Mouse (Mus musculus): Measurements from ENCODE around the gene Ccr9.

Gene Ccr9

DNA sequence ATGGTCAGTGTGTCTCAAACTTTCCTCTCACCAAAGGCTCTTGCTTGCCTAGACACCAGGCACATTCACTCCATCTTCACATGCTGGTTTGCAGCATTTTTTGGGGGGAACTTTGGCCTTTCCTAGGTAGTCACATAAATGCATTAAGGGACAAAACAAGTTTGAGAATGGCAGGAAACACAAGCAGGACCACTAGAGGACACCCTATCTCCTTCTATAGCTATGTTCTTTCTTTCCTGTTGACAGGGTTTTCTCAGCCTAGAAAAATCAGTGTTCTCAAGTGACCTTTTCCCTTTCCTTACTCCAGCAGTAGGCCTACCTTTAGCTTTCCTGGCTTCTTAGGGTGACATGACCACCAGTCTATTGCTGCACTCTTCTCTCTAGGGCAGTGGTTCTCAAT lies 124.7 kb downstream of the Ccr9 start:
- DNase-seq (ENCODE audit: low read depth), result no peak

DNA sequence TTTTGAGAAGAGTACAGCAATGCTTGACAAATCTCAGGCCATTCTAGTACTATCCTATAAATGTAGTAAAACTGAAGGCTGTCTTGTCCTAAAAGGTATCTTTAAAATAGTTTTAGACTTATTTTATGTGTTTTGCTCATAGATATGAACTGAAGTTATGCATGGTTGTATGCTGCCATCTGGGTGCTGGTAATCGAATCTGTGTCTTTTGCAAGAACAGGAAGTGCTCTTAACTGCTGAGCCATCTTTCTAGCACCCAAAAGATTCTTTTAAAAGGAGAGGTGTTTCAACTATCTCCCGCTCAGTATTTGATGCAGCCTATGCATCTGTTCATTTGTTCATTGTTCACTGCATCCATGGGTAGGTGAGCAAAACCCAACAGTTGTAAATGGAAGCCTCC lies 127.0 kb downstream of the Ccr9 start:
- DNase-seq (ENCODE audit: low read depth), result no peak

DNA sequence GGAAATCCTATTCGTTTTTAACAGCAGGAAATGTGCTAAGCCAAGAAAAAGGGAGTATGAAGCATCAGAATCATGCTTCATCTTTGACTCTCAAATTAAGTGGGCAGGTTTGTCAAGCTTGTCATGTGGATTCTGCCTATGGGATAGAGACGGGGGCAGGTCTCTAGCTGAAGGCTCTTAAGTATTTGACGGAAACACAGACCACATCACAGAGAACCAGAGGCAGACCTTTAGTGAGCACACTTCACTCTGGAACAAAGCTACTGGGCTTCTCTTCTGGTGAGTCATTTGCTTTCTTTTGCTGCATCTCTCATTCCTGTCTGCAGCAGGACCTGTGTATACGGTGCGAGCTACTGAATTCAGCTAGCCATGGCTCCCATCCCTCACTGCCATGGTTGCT lies 128.0 kb downstream of the Ccr9 start, which contains the start of gene Cxcr6:
TSS of gene Cxcr6 (plus strand) at position 209 of the 400 bp plus-strand sequence.
- DNase-seq (ENCODE audit: low read depth), result no peak

DNA sequence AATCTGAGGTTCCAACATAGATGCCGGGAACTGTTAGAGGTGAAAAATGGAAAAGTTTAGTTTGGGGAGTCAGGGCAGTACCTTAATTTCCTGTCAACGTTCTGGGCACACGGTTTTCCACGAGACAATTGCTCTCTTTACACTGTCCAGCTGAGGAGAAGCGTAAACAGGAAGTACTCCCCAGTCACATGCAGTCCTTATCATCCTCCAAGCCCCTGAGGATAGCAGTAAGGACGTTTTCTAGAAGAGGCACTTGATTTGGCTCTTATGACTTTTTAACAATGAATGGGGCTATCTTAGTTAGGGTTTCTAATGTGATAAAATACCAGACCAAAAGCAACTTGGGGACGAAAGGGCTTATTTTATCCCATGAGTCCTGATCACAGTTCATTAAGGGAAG lies 130.3 kb downstream of the Ccr9 start:
- no peak for DNase-seq (ENCODE audit: low read depth)

DNA sequence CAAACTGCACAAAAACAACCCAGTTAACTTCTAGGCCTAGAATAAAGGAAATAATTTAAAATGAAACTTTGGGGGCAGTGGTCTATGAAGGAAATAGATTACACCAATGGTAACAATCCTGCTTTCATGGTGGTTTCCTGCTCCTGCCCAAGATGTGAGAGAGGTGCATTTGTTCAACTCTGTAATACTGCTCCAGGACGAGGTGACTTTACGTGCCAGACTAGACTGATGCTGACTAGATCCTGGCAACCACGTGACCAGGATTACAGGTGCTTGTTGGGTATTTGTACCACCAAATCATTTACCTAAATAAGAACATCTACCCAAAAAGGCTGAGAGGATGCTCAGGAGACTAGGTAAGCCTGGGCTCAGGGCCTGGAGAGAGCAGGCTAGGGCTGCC lies 133.6 kb downstream of the Ccr9 start:
- no peak for DNase-seq (ENCODE audit: low read depth)

DNA sequence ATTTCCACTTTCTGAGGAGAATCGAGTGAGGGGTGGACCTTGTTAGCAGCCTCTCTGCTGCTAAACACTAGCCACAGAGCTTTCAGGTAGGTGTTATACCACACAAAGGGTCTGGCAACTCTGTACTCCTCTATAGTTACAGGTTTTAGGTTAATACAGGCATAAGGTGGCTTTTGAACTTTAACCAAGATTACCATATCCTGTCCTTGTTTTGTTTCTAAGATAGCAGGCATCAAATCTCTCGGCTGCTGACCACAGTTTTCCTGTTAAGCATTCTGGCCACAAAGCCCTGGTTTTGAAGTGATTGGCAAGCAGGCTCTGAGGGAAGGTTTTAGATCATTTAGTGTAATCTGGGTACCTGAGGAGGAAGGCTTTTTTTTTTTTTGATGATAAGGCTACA lies 136.1 kb downstream of the Ccr9 start:
- no peak for DNase-seq (ENCODE audit: low read depth)

DNA sequence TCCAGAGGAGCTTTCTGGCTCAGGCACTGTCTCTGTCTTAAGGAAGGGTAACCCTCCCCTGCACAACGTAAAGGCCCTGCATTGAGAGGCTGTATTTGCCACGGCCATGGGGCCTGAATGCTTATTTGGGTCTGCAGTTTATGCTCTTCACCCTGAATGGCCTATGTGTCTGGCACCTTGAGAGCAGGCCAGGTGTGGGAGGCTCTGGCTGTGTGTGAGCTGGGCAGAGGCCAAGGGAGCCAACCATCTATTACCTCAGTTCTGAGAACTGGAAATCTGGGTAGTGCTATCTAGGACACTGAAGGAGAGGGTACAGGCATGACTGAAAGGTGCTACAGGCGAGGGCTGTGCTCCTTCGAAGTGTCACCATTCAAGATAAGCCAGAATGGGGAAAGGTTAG lies 136.6 kb downstream of the Ccr9 start:
- DNase-seq (ENCODE audit: low read depth), result no peak

DNA sequence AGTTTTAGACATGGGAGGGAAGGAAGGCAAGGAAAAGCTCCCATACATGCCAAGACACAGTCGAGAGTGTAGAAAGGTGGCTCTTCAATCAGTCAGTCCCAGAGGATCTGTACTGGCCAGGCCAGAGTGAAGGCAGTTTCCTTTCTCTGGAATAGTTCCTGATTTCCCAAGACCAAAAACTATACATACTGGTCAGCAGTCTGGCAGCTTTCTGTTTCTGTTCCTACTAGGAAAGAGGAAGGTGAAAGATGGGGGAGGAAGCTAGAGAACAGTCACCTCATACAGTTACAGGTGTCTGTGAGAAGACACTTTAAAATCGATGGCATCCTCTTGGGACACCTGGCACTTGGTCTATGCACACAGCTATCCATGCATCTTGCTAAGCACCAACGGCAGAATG lies 137.2 kb downstream of the Ccr9 start:
- no peak for DNase-seq (ENCODE audit: low read depth)

DNA sequence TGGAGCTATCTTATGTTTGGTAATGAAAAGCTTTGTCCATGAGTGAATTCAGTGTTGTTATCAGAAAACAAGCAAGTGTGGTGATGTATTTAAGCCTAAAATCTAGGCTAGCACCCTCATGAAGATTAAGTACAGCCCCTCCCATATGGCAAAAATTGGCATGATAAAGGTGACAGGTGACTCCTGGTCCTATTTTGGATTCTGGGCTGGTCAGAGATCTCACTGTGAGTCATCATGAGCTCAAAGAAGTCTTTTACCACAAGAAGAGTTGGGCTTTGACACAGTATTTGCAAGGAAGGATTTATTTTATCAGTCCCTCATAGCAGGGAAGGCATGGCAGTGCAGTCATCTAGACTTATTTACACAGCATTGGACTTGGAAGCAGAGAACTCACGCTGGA lies 137.8 kb downstream of the Ccr9 start:
- no peak for DNase-seq (ENCODE audit: low read depth)

DNA sequence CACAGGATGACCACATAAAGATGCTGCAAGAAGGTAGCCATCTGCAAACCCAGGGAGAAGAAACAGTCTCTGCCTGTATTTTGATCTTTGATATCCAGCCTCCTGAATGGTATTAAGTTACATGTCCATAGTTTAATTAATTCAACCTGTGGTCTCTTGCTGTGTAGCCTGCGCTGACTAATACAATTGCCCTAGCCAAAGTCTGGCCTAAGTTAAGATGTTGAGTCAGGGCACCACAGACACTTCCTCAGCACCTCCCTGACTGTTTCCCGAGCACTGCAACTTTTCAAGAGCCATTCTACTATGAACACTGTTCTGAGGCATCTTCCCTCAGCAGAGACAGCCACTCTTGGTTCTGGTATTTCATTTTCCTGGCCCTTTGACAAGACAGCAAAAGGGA lies 140.4 kb downstream of the Ccr9 start:
- DNase-seq (ENCODE audit: low read depth), result no peak

DNA sequence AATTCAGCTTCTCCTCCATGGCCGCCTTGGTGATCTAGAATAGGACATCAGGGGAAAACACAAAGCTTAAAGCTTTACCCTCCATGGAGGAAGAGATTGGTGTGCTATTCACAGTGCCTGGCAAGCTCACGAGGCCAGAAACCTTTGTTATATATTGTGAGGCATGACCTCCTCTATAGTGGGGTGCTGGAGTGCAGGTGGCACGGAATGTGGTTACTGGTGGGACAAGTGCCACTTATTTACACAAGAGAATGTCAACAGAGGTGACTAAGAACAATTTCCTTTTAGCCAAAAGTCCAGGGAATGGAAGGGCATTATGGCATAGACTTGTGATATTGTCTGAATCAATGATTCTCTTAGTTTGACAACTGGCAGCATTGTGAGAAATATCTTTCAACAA lies 148.4 kb downstream of the Ccr9 start:
- no peak for DNase-seq (ENCODE audit: low read depth)

DNA sequence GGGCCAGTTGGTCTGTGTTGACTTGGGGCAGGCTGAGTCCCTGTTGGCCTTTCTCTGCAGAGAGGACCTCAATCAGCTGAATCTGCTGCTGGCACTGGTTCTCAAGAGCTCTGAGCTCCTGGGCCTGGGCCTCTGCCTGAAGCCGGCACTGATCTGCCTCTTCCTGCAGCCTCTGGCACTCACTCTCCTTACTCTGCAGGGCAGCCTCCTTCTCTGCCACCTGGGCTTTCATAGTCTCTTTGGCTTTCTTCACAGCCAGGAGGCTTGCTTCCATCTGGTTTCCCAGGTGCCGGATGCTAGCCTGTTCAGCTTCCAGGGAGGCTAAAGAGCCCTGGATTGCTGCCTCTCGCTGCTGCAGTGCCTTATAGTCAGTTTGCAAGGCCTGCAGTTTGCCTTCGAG lies 150.7 kb downstream of the Ccr9 start:
- DNase-seq (ENCODE audit: low read depth), result no peak

Data from c-Kit-positive CD71-negative TER-119-negative erythroid progenitor cells, embryonic 14.5 days (primary cell).